Mouse (Mus musculus) MEL (cell line): Measurements from ENCODE around the gene Ccdc183. TPM values are rescaled to one million over a fixed set of nuclear protein-coding genes. Genes with fewer than 3 reads are reported as not detected.

Experiments used
- DNase-seq: peaks from one replicate; pipeline ENCODE4 v3.0.0; 2011; ENCODE audit warnings: low read depth, low spot score
- H3K27ac ChIP-seq: 2 replicates; pipeline ENCODE4 v1.5.1; 2012; ENCODE audit warnings: low read depth, mild to moderate bottlenecking, control low read depth, low read length, moderate library complexity; ENCODE audit not compliant: control insufficient read depth
- H3K27me3 ChIP-seq, 2 experiments: fragments of 150-350 bp in 1 of 2; sonication (generic) in 1 of 2; 2 replicates each; pipeline ENCODE4 v1.6.1; 2012; ENCODE audit warnings: low read length in 2 of 2, mild to moderate bottlenecking in 2 of 2, improper control_type of control experiment in 1 of 2, moderate library complexity in 1 of 2; ENCODE audit not compliant: insufficient read depth in 2 of 2, control insufficient read depth in 1 of 2
- H3K36me3 ChIP-seq, 2 experiments: 2 replicates each; pipeline ENCODE4 v1.6.1; 2012 to 2014; ENCODE audit warnings: low read length in 2 of 2, improper control_type of control experiment in 1 of 2, inconsistent platforms in 1 of 2, mild to moderate bottlenecking in 1 of 2; ENCODE audit not compliant: insufficient read depth in 2 of 2, control insufficient read depth in 1 of 2
- H3K4me1 ChIP-seq, 2 experiments: fragments of 150-350 bp in 1 of 2; sonication (generic) in 1 of 2; 2 replicates each; pipeline ENCODE4 v1.6.1; 2012; ENCODE audit warnings: low read length in 2 of 2, improper control_type of control experiment in 1 of 2, mild to moderate bottlenecking in 1 of 2; ENCODE audit not compliant: insufficient read depth in 2 of 2, control insufficient read depth in 1 of 2
- H3K4me3 ChIP-seq, 2 experiments: fragments of 150-350 bp in 1 of 2; sonication (generic) in 1 of 2; 2 replicates each; pipeline ENCODE4 v1.5.1; 2012; ENCODE audit warnings: low read depth in 2 of 2, low read length in 2 of 2, mild to moderate bottlenecking in 2 of 2, moderate library complexity in 2 of 2, control low read depth in 1 of 2, improper control_type of control experiment in 1 of 2; ENCODE audit not compliant: control insufficient read depth in 1 of 2, insufficient read depth in 1 of 2
- H3K79me2 ChIP-seq: 2 replicates; pipeline ENCODE4 v1.6.1; 2012; ENCODE audit warnings: mild to moderate bottlenecking, low read length, moderate library complexity; ENCODE audit not compliant: control insufficient read depth, poor library complexity, insufficient read depth
- H3K9ac ChIP-seq: 2 replicates; pipeline ENCODE4 v1.6.1; 2012; ENCODE audit warnings: low read depth, mild to moderate bottlenecking, control low read depth, low read length, moderate library complexity; ENCODE audit not compliant: control insufficient read depth, poor library complexity, severe bottlenecking
- H3K9me3 ChIP-seq: fragments of 150-350 bp; sonication (generic); replicated peaks from 2 replicates; pipeline ENCODE4 v1.6.1; 2012; ENCODE audit warnings: mild to moderate bottlenecking, low read length, improper control_type of control experiment, moderate library complexity; ENCODE audit not compliant: insufficient read depth
- CTCF ChIP-seq, 3 experiments: IDR thresholded peaks in 2 of 3; conservative IDR thresholded peaks in 1 of 3; 2 replicates each; pipeline ENCODE4 v1.5.1; 2011 to 2012; ENCODE audit warnings: low read length in 3 of 3, low read depth in 2 of 3, mild to moderate bottlenecking in 2 of 3, improper control_type of control experiment in 1 of 3, inconsistent platforms in 1 of 3, mixed read lengths in 1 of 3, moderate library complexity in 1 of 3; ENCODE audit not compliant: control insufficient read depth in 1 of 3, insufficient read depth in 1 of 3, poor library complexity in 1 of 3, severe bottlenecking in 1 of 3
- GABPA ChIP-seq: IDR thresholded peaks from 2 replicates; pipeline ENCODE4 v1.6.1; 2012; ENCODE audit warnings: low read depth, mild to moderate bottlenecking, inconsistent platforms, low read length, improper control_type of control experiment, moderate library complexity
- GATA1 ChIP-seq: IDR thresholded peaks from 2 replicates; pipeline ENCODE4 v1.6.1; 2011; ENCODE audit warnings: low read depth, low read length, improper control_type of control experiment
- HCFC1 ChIP-seq: IDR thresholded peaks from 2 replicates; pipeline ENCODE4 v1.6.1; 2012; ENCODE audit warnings: low read depth, mild to moderate bottlenecking, inconsistent platforms, low read length, improper control_type of control experiment, moderate library complexity
- JUND ChIP-seq: IDR thresholded peaks from 2 replicates; pipeline ENCODE4 v1.6.1; 2011; ENCODE audit warnings: low read depth, mild to moderate bottlenecking, improper control_type of control experiment, low read length
- KAT2A ChIP-seq: conservative IDR thresholded peaks from 2 replicates; pipeline ENCODE4 v1.6.1; 2012; ENCODE audit warnings: low read depth, low read length, improper control_type of control experiment, inconsistent platforms
- MAFK ChIP-seq: IDR thresholded peaks from 2 replicates; pipeline ENCODE4 v1.6.1; 2011; ENCODE audit warnings: low read depth, mild to moderate bottlenecking, low read length, improper control_type of control experiment, borderline replicate concordance
- MXI1 ChIP-seq: IDR thresholded peaks from 2 replicates; pipeline ENCODE4 v1.6.1; 2011; ENCODE audit warnings: mild to moderate bottlenecking, low read depth, low read length, improper control_type of control experiment
- NELFE ChIP-seq: IDR thresholded peaks from 2 replicates; pipeline ENCODE4 v1.6.1; 2011; ENCODE audit warnings: low read depth, low read length, improper control_type of control experiment
- POLR2AphosphoS2 ChIP-seq: IDR thresholded peaks from 2 replicates; pipeline ENCODE4 v1.6.1; 2011; ENCODE audit warnings: low read length, improper control_type of control experiment
- RAD21 ChIP-seq: IDR thresholded peaks from 2 replicates; pipeline ENCODE4 v1.6.1; 2011; ENCODE audit warnings: mild to moderate bottlenecking, low read depth, low read length, improper control_type of control experiment
- RCOR1 ChIP-seq: IDR thresholded peaks from 2 replicates; pipeline ENCODE4 v1.6.1; 2012; ENCODE audit warnings: low read depth, mild to moderate bottlenecking, inconsistent platforms, low read length, improper control_type of control experiment
- SIN3A ChIP-seq: IDR thresholded peaks from 2 replicates; pipeline ENCODE4 v1.6.1; 2012; ENCODE audit warnings: low read length, improper control_type of control experiment, inconsistent platforms
- SMC3 ChIP-seq: IDR thresholded peaks from 2 replicates; pipeline ENCODE4 v1.6.1; 2011; ENCODE audit warnings: low read depth, low read length, improper control_type of control experiment
- TBP ChIP-seq: IDR thresholded peaks from 2 replicates; pipeline ENCODE4 v1.8.0; 2011; ENCODE audit warnings: low read depth, low read length, improper control_type of control experiment
- USF2 ChIP-seq, 2 experiments: IDR thresholded peaks; 2 replicates each; pipeline ENCODE4 v1.6.1; 2011 to 2012; ENCODE audit warnings: improper control_type of control experiment in 2 of 2, low read length in 2 of 2, borderline replicate concordance in 1 of 2, inconsistent platforms in 1 of 2, low read depth in 1 of 2, mild to moderate bottlenecking in 1 of 2; ENCODE audit not compliant: insufficient read depth in 1 of 2
- ZKSCAN1 ChIP-seq: IDR thresholded peaks from 2 replicates; pipeline ENCODE4 v1.6.1; 2012; ENCODE audit warnings: low read depth, mild to moderate bottlenecking, inconsistent platforms, low read length, improper control_type of control experiment, moderate library complexity
- ZMIZ1 ChIP-seq: IDR thresholded peaks from 2 replicates; pipeline ENCODE4 v1.6.1; 2012; ENCODE audit warnings: low read depth, mild to moderate bottlenecking, inconsistent platforms, low read length, improper control_type of control experiment, moderate library complexity
- polyA plus RNA-seq, 2 experiments: library from polyadenylated mRNA; stranded (reverse) in 1 of 2; unstranded in 1 of 2; fragments of >175 nt in 1 of 2; fragments of >200 nt in 1 of 2; gene quantifications; 2 replicates each; pipeline versions ENCODE4 v1.2.1 to v1.2.4; 2012; ENCODE audit warnings: low replicate concordance in 2 of 2, low read depth in 1 of 2; ENCODE audit not compliant: insufficient read length in 2 of 2, insufficient read depth in 1 of 2, missing spikeins in 1 of 2
- total RNA-seq: library from RNA; depleted of rRNA; stranded (reverse); fragments of 300-350 nt; gene quantifications from 2 replicates; pipeline ENCODE4 v1.2.3, GENCODE M21; 2012

Gene Ccdc183
- total and polyA plus RNA-seq, 3 experiments: 0.04 to 0.26 TPM; not detected in 1

GRCm38 (mm10) chr2:25581901-25582301, 35.6 kb downstream of the Ccdc183 start:
- no peak for DNase-seq
- H3K79me2 ChIP-seq: no peaks in the 10 kb centered on the region
- 0 out of 2 replicates have a peak, but pooled peaks have one; percentile 23 for TF ChIP-seq NELFE
- TF ChIP-seq SMC3: no peak
- TF ChIP-seq, all 39 proteins: peak for 1
- no peaks in the 10 kb centered on the region for H3K9me3 ChIP-seq
- H3K36me3 ChIP-seq: peaks cover 3 to 7% of the 10 kb centered on the region in 2 experiments
- H3K9ac ChIP-seq: peak overlapping the region; percentile 47
- H3K27me3 ChIP-seq: no peaks in the 10 kb centered on the region
- H3K4me3 ChIP-seq: 0 out of 4 replicates have a peak overlapping the region, but pooled peaks of 1 of the 2 experiments have one; percentile 26
- peaks cover 0 to 10% of the 10 kb centered on the region in 2 experiments; a peak in 2 of 4 replicates for H3K4me1 ChIP-seq
- H3K27ac ChIP-seq: peak overlapping the region; percentile 27

GRCm38 (mm10) chr2:25581294-25581864, 36.1 kb downstream of the Ccdc183 start, which contains the start of gene Ajm1:
TSS of gene Ajm1 (minus strand) at chr2:25581757.
- peak; percentile 84 for DNase-seq
- peak within 1 kb of the TSS; percentile 44 to 55 for H3K4me3 ChIP-seq
- H3K9ac ChIP-seq: peak within 1 kb of the TSS; percentile 47

GRCm38 (mm10) chr2:25580621-25581101, 36.8 kb downstream of the Ccdc183 start:
- H3K4me1 ChIP-seq: peaks cover 0 to 17% of the 10 kb centered on the region in 2 experiments; a peak in 2 of 4 replicates
- DNase-seq: no peak

More at GRCm38 (mm10) chr2:25581294-25581864, 36.1 kb downstream of the Ccdc183 start, which contains the start of gene Ajm1:
- H3K9me3 ChIP-seq: no peaks in the 10 kb centered on the region
- H3K27ac ChIP-seq: peak within 1 kb of the TSS; percentile 27
- no peaks in the 10 kb centered on the region for H3K79me2 ChIP-seq
- TF ChIP-seq RCOR1 (no peak), CTCF (IDR thresholded peaks at IDR 0.05 in 2 of 3, conservative IDR thresholded peaks at IDR 0.05 in 1 of 3; ENCODE audit: control insufficient read depth in 1 of 3, insufficient read depth in 1 of 3, low read depth in 2 of 3, low read length in 3 of 3, poor library complexity in 1 of 3, severe bottlenecking in 1 of 3) (peak; percentile 76 to 93 (median 83)), GATA1 (no peak), USF2 (IDR thresholded peaks at IDR 0.05; ENCODE audit: borderline replicate concordance in 1 of 2, insufficient read depth in 1 of 2, low read depth in 1 of 2, low read length in 2 of 2) (no peak), ZMIZ1 (peak; percentile 23; the same call in 1 of the 2 replicates), MXI1 (0 out of 2 replicates have a peak, but pooled peaks have one; percentile 24), MAFK (no peak), SIN3A (peak; percentile 68; the same call in 1 of the 2 replicates), SMC3 (peak; percentile 14; the same call in 1 of the 2 replicates), RAD21 (peak; percentile 28), HCFC1 (peak; percentile 66)
- TF ChIP-seq, all 39 proteins: peak for 7
- Histone ChIP-seq H3K36me3 (peaks cover 3 to 7% of the 10 kb centered on the region in 2 experiments), H3K27me3 (no peaks in the 10 kb centered on the region), H3K4me1 (peaks cover 0 to 10% of the 10 kb centered on the region in 2 experiments; a peak in 2 of 4 replicates)

More at GRCm38 (mm10) chr2:25580621-25581101, 36.8 kb downstream of the Ccdc183 start:
- TF ChIP-seq POLR2AphosphoS2 (no peak), JUND (no peak), ZKSCAN1 (no peak), ZMIZ1 (no peak), RCOR1 (no peak), GABPA (no peak), MAFK (no peak), TBP (no peak), SMC3 (no peak), KAT2A (no peak)
- no peak overlapping the region for H3K27ac ChIP-seq
- H3K27me3 ChIP-seq: no peaks in the 10 kb centered on the region
- no peak overlapping the region for H3K9ac ChIP-seq
- H3K36me3 ChIP-seq: peaks cover 3 to 7% of the 10 kb centered on the region in 2 experiments
- no peak overlapping the region; a peak in 1 of 4 replicates for H3K4me3 ChIP-seq
- H3K9me3 ChIP-seq: no peaks in the 10 kb centered on the region
- no peaks in the 10 kb centered on the region; the same call in 1 of the 2 replicates for H3K79me2 ChIP-seq
